Mouse (Mus musculus) macrophage (primary cell): ENCODE measurements around the gene Aoc3. TPM values are rescaled to one million over a fixed set of nuclear protein-coding genes. Genes with fewer than 3 reads are reported as not detected.
"Not testable (repeated sequence)": the region's sequence is repeated elsewhere in the genome, so short reads cannot be mapped to it uniquely, and the experiment has no call there.

Source experiments
- H3K27ac ChIP-seq: fragments of 350-480 bp; formaldehyde crosslinking; 2 replicates; pipeline ENCODE4 v1.9.0; 2021
- H3K36me3 ChIP-seq: fragments of 350-480 bp; formaldehyde crosslinking; 2 replicates; pipeline ENCODE4 v1.9.0; 2021; ENCODE audit errors: inconsistent target
- H3K4me3 ChIP-seq: fragments of 350-480 bp; formaldehyde crosslinking; 2 replicates; pipeline ENCODE4 v1.9.0; 2021; ENCODE audit errors: inconsistent target
- H3K79me2 ChIP-seq: fragments of 350-480 bp; formaldehyde crosslinking; 2 replicates; pipeline ENCODE4 v1.9.0; 2021; ENCODE audit errors: inconsistent target
- WGBS: methylation state at CpG from one replicate; pipeline ENCODE4 v1.1.7; 2026; ENCODE audit warnings: inconsistent platforms; ENCODE audit not compliant: missing documents; 5-methylcytosine and 5-hydroxymethylcytosine counted together
- polyA plus RNA-seq: library from polyadenylated mRNA; stranded (reverse); fragments of 250-400 nt; gene quantifications from 3 replicates; pipeline ENCODE4 v1.2.4, GENCODE M21; 2018; ENCODE audit warnings: inconsistent platforms

The Aoc3 gene
- polyA plus RNA-seq, 1 experiment from 2014 or later = not detected

DNA sequence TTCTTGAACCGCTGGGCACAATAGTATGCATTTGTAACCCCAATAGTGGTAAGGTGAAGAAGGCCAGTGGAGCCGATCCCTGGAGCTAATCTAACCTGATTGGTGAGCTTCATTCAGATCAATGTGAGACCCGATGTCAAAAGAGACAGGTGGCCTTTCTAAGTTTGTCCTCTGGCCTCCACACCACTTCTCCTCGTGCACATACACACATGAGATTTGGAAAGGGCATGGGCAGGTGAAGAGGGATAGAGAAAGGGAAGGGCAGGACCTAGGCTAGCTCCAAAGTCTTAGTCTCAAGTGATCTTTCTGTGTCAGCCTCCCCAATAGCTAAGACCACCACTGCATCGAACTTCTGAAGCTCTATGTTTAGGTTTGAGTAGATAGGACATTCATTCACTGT, 39.7 kb downstream of the Aoc3 start:
- Histone ChIP-seq H3K79me2 (no peaks in the 10 kb centered on the region), H3K27ac (no peak overlapping the region), H3K36me3 (no peaks in the 10 kb centered on the region), H3K4me3 (no peak overlapping the region)
- 78% methylated on average over 5 of the region's 5 CpGs for WGBS

DNA sequence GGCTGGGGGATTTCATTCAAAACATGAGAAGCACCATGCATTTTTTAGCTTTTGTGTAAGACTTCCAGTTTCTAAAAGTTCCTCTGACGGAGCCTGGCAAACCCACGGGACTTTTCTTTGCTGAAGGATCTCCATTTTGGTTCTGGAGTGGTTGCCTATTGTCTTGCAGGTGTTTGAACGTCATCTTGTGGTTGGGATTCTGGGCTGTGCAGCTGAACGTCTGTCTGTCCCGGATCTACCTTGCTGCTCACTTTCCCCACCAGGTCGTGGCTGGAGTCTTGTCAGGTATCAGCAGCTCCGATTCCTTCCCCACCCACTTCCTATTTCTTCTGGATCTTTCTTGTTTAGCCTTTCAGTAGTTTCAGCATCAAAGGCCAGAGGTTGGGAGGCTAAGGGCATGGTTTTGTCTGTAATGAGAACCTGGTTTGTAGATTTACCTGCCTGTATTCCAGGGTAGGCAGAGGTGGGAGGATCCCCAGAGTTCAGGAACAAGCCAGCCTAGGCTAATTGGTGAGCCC, 44.1 kb downstream of the Aoc3 start:
- no peaks in the 10 kb centered on the region for H3K79me2 ChIP-seq
- no peak overlapping the region for H3K4me3 ChIP-seq
- H3K27ac ChIP-seq = no peak overlapping the region
- WGBS = 32% methylated on average over 7 of the region's 7 CpGs
- no peaks in the 10 kb centered on the region for H3K36me3 ChIP-seq

DNA sequence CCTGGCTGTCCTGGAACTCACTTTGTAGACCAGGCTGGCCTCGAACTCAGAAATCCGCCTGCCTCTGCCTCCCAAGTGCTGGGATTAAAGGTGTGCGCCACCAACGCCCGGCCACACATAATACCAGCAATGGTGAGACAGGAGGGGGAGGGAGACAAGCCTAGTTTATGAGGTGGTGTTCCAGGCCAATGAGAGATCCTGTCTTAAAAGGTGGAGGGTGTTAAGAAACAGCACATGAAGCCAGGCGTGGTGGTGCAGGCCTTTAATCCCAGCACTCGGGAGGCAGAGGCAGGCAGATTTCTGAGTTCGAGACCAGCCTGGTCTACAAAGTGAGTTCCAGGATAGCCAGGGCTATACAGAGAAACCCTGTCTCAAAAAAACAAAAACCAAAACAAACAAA, 47.8 kb downstream of the Aoc3 start:
- 100% methylated on average over 6 of the region's 8 CpGs for WGBS
- not testable (repeated sequence) for H3K36me3 ChIP-seq, H3K79me2 ChIP-seq, H3K27ac ChIP-seq, H3K4me3 ChIP-seq

DNA sequence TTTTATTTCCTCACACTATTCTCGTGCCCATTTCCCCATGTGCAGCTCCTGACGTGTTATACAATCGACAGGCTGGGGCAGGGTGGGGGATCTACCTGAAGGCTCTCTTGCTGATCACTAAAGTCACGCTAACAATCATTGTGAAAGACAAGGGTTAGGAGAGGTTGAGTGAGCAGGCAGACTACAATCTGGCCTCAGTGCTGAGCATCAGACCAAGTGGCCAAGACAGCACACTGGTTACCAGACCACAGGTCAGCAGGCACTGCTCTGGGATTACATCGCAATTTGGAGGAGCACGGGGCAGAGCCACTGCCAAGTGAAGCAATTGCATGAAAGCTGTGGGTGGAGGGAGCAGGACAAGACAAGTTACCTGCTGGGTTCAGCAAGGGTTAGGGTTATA, 48.5 kb downstream of the Aoc3 start:
- H3K36me3 ChIP-seq = no peaks in the 10 kb centered on the region
- H3K27ac ChIP-seq = no peak overlapping the region
- no peaks in the 10 kb centered on the region for H3K79me2 ChIP-seq
- H3K4me3 ChIP-seq = no peak overlapping the region
- 76% methylated on average over 6 of the region's 6 CpGs for WGBS

DNA sequence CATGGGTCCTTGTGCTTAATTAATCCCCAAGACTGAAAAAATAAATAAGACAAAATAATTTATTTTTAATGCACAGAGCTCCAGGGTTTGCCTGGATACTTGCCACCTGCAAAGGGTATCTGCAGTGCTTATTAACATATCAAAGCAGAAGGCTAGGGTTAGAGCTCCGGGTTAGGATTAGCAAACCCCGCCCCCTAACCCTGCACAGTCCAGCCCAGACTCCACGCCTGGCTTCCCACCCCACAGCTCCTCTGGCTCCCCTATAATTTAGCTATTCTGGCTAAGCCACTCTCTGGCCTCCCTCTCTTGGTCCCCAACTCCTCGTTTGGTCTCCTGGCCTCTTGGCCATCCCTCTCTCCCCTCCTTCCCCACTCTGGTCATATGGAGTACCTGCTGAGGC, 51.4 kb downstream of the Aoc3 start:
- 51% methylated on average over 4 of the region's 4 CpGs for WGBS
- Histone ChIP-seq H3K36me3 (no peaks in the 10 kb centered on the region), H3K79me2 (no peaks in the 10 kb centered on the region), H3K4me3 (no peak overlapping the region), H3K27ac (no peak overlapping the region)

Other genes with a start within 250 kb of the Aoc3 start
- gene Coasy, start 248.0 kb upstream of the Aoc3 start, polyA plus RNA-seq = 18.6 to 23.1 TPM (median 19.3 TPM) in 3 replicates
- gene Mlx, start 243.3 kb upstream of the Aoc3 start, polyA plus RNA-seq = 33.1 to 44.4 TPM (median 37.3 TPM) in 3 replicates
- 0.90 to 14.7 TPM (median 3.7 TPM) in 3 replicates for gene Psmc3ip, start 235.2 kb upstream of the Aoc3 start, polyA plus RNA-seq
- 38.2 to 59.4 TPM (median 44.0 TPM) in 3 replicates for gene Retreg3, start 210.7 kb upstream of the Aoc3 start, polyA plus RNA-seq
- 10.9 to 24.7 TPM (median 23.0 TPM) in 3 replicates for gene Tubg1, start 210.7 kb upstream of the Aoc3 start, polyA plus RNA-seq
- gene Tubg2, start 174.7 kb upstream of the Aoc3 start, polyA plus RNA-seq = 0.13 TPM in 1 of 3 replicates, not detected in the others
- 0.17 to 0.34 TPM (median 0.27 TPM) in 3 replicates for gene Cntnap1, start 160.1 kb upstream of the Aoc3 start, polyA plus RNA-seq
- 0.67 to 3.1 TPM (median 2.7 TPM) in 3 replicates for gene Plekhh3, start 159.3 kb upstream of the Aoc3 start, polyA plus RNA-seq
- gene Ccr10, start 155.2 kb upstream of the Aoc3 start, polyA plus RNA-seq = not detected in 3 replicates
- gene Ezh1, start 104.1 kb upstream of the Aoc3 start, polyA plus RNA-seq = 19.6 to 40.4 TPM (median 38.1 TPM) in 3 replicates
- gene Ramp2, start 84.6 kb upstream of the Aoc3 start, polyA plus RNA-seq = 0.36 TPM in 1 of 3 replicates, not detected in the others
- gene Vps25, start 76.9 kb upstream of the Aoc3 start, polyA plus RNA-seq = 90.9 to 128 TPM (median 115 TPM) in 3 replicates
- not detected in 3 replicates for gene Wnk4, start 70.0 kb upstream of the Aoc3 start, polyA plus RNA-seq
- 0.17 to 0.29 TPM in 2 of 3 replicates, not detected in the other for gene Cntd1, start 51.6 kb upstream of the Aoc3 start, polyA plus RNA-seq
- gene Coa3, start 51.5 kb upstream of the Aoc3 start, polyA plus RNA-seq = 46.1 to 108 TPM (median 103 TPM) in 3 replicates
- gene Becn1, start 28.3 kb upstream of the Aoc3 start, polyA plus RNA-seq = 89.3 to 112 TPM (median 98.9 TPM) in 3 replicates
- 53.0 to 111 TPM (median 98.6 TPM) in 3 replicates for gene Psme3, start 14.4 kb upstream of the Aoc3 start, polyA plus RNA-seq
- gene Aoc2, start 5.5 kb upstream of the Aoc3 start, polyA plus RNA-seq = 0.43 to 1.0 TPM (median 0.67 TPM) in 3 replicates
- not detected in 3 replicates for gene G6pc, start 37.0 kb downstream of the Aoc3 start, polyA plus RNA-seq
- gene Aarsd1, start 87.0 kb downstream of the Aoc3 start, polyA plus RNA-seq = 11.0 to 28.5 TPM (median 12.0 TPM) in 3 replicates
- 0.82 to 2.1 TPM in 2 of 3 replicates, not detected in the other for gene Gm27029, start 94.2 kb downstream of the Aoc3 start, polyA plus RNA-seq
- 7.5 to 12.0 TPM (median 11.5 TPM) in 3 replicates for gene Rundc1, start 94.5 kb downstream of the Aoc3 start, polyA plus RNA-seq
- gene Ptges3l, start 94.7 kb downstream of the Aoc3 start, polyA plus RNA-seq = 1.6 to 5.3 TPM in 2 of 3 replicates, not detected in the other
- 158 to 680 TPM (median 569 TPM) in 3 replicates for gene Rpl27, start 111.7 kb downstream of the Aoc3 start, polyA plus RNA-seq
- 24.9 to 84.0 TPM (median 72.4 TPM) in 3 replicates for gene Ifi35, start 117.8 kb downstream of the Aoc3 start, polyA plus RNA-seq
- 4.7 to 7.4 TPM (median 6.7 TPM) in 3 replicates for gene Rnd2, start 134.4 kb downstream of the Aoc3 start, polyA plus RNA-seq
- 611 to 709 TPM (median 617 TPM) in 3 replicates for gene Vat1, start 135.6 kb downstream of the Aoc3 start, polyA plus RNA-seq
- gene Brca1, start 221.3 kb downstream of the Aoc3 start, polyA plus RNA-seq = 0.61 to 7.7 TPM (median 2.1 TPM) in 3 replicates
- gene Nbr1, start 221.5 kb downstream of the Aoc3 start, polyA plus RNA-seq = 57.2 to 95.2 TPM (median 88.0 TPM) in 3 replicates